Mouse (Mus musculus): ENCODE data around the gene Bod1.

DNA sequence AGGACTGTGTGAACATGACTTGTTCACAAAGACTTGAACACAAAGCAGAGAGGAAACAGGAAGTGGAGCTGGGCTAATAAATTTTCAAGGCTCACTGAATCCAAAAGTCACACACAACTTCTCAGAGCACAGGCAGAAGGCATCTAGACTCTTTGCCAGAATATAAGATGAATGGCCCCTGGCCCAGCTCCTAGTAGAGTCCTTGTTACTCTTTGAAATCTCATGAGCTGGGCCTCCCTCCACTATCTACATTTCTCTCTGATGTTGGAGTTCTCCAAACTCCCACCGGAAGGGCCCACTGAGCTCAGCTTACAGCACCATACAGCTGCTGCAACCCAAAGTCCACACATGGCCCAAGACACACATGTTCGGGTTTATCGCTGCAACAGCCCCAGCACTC is 30.2 kb upstream of the Bod1 start:
- TF ChIP-seq CTCF (IDR thresholded peaks at IDR 0.05; ENCODE audit: low read depth) (no peak), EP300 (IDR thresholded peaks at IDR 0.05; ENCODE audit: low read depth) (no peak)

All from heart, postnatal 0 days (tissue).